Mouse (Mus musculus): ENCODE results near the gene Cldnd1. TPM values are rescaled to one million over a fixed set of nuclear protein-coding genes. Genes with fewer than 3 reads are reported as not detected.

The Cldnd1 gene
- polyA plus RNA-seq, 1 experiment, result 72.9 TPM

DNA sequence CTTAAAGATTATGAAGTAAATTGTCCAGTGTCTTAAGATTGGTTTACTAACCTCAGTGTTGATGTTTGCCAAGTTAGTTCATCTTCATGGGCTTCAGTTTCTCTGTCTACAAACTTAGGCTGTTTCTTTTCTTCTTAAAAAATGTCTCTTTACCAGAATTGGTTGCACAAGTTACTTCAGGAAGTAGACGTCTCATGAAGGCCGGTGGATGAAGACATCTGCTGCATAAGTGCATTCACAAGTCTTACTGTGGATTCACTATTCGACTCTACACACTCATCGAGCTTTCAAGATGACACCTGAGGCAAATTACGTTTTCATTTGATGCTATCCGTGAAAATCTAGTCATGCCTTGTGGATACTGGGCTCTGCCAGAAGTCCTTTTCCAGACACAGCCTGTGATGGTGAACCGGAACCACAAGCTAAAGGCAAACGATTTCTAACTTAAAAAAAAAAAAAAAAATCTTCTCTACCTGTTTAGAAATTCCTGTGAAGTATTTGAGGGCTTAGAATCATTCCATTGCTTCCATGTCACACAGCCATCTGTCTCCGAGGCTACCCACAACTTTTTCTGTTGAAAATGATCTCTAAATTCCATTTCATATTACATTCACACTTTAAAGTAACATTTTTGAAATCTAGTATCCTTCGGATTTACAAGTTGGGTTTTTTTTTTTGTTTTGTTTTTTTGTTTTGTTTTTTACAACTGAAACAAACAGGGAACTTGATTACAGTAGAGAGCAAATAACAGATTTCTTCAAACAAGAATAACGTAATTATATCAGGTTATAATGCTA lies 832 bp upstream of the Cldnd1 start:
- Histone ChIP-seq H3K4me1 (ENCODE audit: control insufficient read depth, insufficient read depth, low read length) (peaks cover 2% of the 10 kb centered on the region; the same call in 1 of the 2 replicates), H3K4me3 (replicated peaks; ENCODE audit: extremely low read depth, low read depth, low read length) (no peak overlapping the region)
- TF ChIP-seq POLR2A (IDR thresholded peaks at IDR 0.05; ENCODE audit: borderline replicate concordance, extremely low read depth, low read depth, low read length), result no peak
- no peak for DNase-seq
- 72% methylated on average over 11 of the region's 11 CpGs for WGBS

DNA sequence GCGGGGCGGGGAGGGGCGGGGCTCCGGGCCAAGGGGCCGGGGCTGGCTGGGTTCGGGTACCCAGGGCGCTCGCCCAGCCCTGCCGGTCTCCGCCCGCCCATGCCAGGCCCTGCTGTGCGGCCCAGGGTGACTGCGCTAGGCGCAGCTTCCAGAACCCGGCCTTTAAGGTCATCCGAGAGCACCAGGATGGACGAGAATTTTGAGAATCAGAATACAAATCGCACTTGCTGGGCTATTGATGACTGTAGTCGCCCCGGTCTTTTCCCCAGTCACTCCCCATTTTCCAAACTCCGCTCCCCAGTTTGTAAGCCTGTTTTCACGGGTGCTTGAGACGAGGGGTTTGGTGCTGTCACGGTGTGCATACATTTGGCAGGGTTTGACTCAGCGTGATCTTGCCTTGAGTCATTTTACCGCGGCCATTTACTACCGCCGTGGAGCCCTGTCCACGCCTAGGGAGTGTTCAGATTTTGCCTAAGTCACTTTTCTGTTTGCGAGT lies 514 bp downstream of the Cldnd1 start:
- TF ChIP-seq POLR2A (IDR thresholded peaks at IDR 0.05; ENCODE audit: borderline replicate concordance, extremely low read depth, low read depth, low read length) (no peak), CTCF (IDR thresholded peaks at IDR 0.05; ENCODE audit: insufficient read depth, low read length) (no peak)
- H3K4me3 ChIP-seq (replicated peaks; ENCODE audit: extremely low read depth, low read depth, low read length), result peak overlapping the region; percentile 96
- under 1% methylated on average over 31 of the region's 31 CpGs for WGBS
- peaks cover 2% of the 10 kb centered on the region; the same call in 1 of the 2 replicates for H3K4me1 ChIP-seq (ENCODE audit: control insufficient read depth, insufficient read depth, low read length)
- no peak for DNase-seq

DNA sequence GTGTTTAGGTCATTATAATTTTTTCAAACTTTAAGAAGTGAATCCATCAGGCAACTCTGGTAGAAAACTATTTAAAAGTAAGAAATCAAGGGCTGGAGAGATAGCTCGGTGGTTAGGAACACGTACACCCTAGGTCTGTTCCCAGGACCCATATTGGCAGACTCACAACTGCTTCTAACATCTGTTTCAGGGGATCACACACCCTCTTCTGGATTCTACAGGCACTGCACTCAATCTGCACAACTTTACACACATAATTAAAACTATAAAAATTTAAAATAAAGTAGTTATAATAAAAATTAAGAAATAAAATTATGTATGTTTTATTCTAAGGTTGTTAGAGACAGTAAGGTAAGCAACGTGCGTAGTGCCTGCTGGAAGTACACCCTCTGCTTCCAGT lies 10.5 kb downstream of the Cldnd1 start:
- Histone ChIP-seq H3K4me1 (ENCODE audit: control insufficient read depth, insufficient read depth, low read length) (no peaks in the 10 kb centered on the region), H3K4me3 (replicated peaks; ENCODE audit: extremely low read depth, low read depth, low read length) (no peak overlapping the region)
- 77% methylated on average over 4 of the region's 4 CpGs for WGBS
- no peak for DNase-seq
- TF ChIP-seq POLR2A (IDR thresholded peaks at IDR 0.05; ENCODE audit: borderline replicate concordance, extremely low read depth, low read depth, low read length) (no peak), CTCF (IDR thresholded peaks at IDR 0.05; ENCODE audit: insufficient read depth, low read length) (no peak)

DNA sequence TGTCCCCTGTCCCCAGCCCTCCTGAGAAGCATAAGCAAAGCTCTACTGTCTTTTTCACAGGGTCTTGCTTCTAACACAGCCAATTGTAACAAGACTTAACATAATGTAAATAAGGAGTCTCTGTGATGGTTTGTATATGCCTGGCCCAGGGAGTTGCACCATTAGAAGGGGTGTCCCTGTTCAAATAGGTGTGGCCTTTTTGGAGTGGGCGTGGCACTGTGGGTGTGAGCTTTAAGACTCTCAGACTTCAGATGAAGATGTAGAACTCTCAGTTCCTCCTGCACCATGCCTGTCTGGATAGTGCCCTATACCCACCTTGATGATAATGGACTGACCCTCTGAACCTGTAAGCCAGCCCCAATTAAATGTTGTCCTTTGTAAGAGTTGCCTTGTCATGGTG lies 11.1 kb downstream of the Cldnd1 start:
- no peaks in the 10 kb centered on the region for H3K4me1 ChIP-seq (ENCODE audit: control insufficient read depth, insufficient read depth, low read length)
- 84% methylated on average over 1 of the region's 1 CpGs for WGBS

DNA sequence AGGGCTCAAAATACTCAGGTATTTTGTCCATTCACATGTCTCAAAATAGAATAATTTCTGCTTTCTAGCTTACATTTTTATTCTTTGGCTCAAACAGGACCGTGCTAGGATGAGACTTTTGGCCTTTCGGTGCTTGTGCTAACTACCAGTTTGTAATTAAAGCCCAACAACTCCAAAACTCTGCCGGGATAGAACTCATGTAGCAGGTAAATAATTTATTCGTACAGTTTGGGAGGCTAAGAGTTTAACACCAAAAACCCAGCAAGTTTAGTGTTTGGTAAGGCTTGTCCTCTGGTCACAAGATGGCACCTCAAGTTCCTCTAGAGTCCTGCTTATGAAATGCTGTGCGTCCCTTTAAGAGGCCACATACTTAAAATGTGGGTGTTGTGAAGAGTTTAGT lies 13.0 kb downstream of the Cldnd1 start:
- Histone ChIP-seq H3K4me3 (replicated peaks; ENCODE audit: extremely low read depth, low read depth, low read length) (no peak overlapping the region), H3K4me1 (ENCODE audit: control insufficient read depth, insufficient read depth, low read length) (no peaks in the 10 kb centered on the region)
- 94% methylated on average over 5 of the region's 5 CpGs for WGBS
- no peak for DNase-seq
- TF ChIP-seq POLR2A (IDR thresholded peaks at IDR 0.05; ENCODE audit: borderline replicate concordance, extremely low read depth, low read depth, low read length), result no peak
- TF ChIP-seq CTCF (IDR thresholded peaks at IDR 0.05; ENCODE audit: insufficient read depth, low read length), result no peak

More for the DNA sequence above, 11.1 kb downstream of the Cldnd1 start:
- DNase-seq, result no peak
- no peak for TF ChIP-seq CTCF (IDR thresholded peaks at IDR 0.05; ENCODE audit: insufficient read depth, low read length)
- no peak for TF ChIP-seq POLR2A (IDR thresholded peaks at IDR 0.05; ENCODE audit: borderline replicate concordance, extremely low read depth, low read depth, low read length)
- no peak overlapping the region for H3K4me3 ChIP-seq (replicated peaks; ENCODE audit: extremely low read depth, low read depth, low read length)

GRCm38 (mm10) chr16:58746715-58747114 lies 19.0 kb downstream of the Cldnd1 start:
- Histone ChIP-seq H3K4me3 (replicated peaks; ENCODE audit: extremely low read depth, low read depth, low read length) (no peak overlapping the region), H3K4me1 (ENCODE audit: control insufficient read depth, insufficient read depth, low read length) (no peaks in the 10 kb centered on the region)
- 54% methylated on average over 4 of the region's 4 CpGs for WGBS
- no peak for DNase-seq
- no peak for TF ChIP-seq POLR2A (IDR thresholded peaks at IDR 0.05; ENCODE audit: borderline replicate concordance, extremely low read depth, low read depth, low read length)
- TF ChIP-seq CTCF (IDR thresholded peaks at IDR 0.05; ENCODE audit: insufficient read depth, low read length), result no peak

DNA sequence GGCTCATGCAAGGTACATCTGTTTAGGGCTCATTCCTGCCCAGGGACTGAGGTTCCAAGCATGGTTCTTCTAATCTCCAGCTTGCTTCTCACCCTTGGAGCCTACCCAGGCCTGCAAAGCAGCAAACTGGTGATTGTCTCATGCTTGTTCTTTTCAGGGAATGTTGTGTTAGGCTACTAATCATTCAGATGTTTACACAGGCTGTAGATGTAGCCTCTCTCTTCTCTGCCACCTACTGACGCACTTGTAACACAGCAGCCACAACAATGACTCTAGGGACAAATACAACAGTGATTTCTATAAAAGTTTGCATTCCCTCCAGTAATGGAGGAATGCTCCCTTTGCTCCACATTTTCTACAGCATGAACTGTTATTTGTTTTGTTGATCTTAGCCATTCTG lies 23.6 kb downstream of the Cldnd1 start:
- TF ChIP-seq CTCF (IDR thresholded peaks at IDR 0.05; ENCODE audit: insufficient read depth, low read length), result 0 out of 2 replicates have a peak, but pooled peaks have one; percentile 6
- TF ChIP-seq POLR2A (IDR thresholded peaks at IDR 0.05; ENCODE audit: borderline replicate concordance, extremely low read depth, low read depth, low read length), result no peak
- Histone ChIP-seq H3K4me3 (replicated peaks; ENCODE audit: extremely low read depth, low read depth, low read length) (no peak overlapping the region), H3K4me1 (ENCODE audit: control insufficient read depth, insufficient read depth, low read length) (no peaks in the 10 kb centered on the region)
- no peak for DNase-seq
- 7% methylated on average over 1 of the region's 1 CpGs for WGBS

DNA sequence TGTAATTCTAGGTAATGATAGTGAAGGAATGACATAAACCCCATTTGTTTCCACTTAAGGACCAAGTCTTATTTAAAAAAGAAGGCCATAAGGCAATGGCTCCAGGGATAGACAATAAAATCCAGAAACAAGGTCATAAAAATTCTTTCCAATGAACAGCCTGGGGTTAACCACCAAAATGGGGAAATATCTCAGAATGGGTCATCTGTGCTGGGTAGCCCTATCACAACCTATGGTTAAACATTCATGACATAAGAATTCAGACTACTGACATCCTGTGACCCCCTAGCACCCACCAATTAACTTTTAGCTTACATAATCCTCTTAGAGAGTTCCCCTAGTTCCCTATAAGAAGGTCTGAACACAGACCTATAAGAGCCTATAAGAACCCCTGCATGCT lies 28.5 kb downstream of the Cldnd1 start:
- TF ChIP-seq CTCF (IDR thresholded peaks at IDR 0.05; ENCODE audit: insufficient read depth, low read length), result no peak
- TF ChIP-seq POLR2A (IDR thresholded peaks at IDR 0.05; ENCODE audit: borderline replicate concordance, extremely low read depth, low read depth, low read length), result no peak

DNA sequence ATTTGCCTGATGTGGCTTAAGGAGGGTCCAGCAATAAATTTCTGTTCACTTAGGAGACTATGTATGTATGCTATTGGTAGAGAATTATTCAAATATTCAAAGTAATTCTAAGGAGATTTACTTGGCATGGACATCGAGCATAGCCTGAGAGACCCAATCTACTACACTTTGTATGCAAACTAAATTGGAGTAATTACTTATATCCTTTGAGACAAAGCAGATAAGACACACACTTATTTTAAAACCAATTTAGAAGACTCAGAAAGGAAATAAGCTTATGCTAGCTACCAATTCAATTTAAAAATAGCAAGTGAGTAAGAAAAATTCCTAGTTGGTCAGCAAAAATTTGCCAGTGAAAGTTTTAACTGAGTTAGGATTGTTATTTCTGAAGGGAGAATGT lies 35.4 kb downstream of the Cldnd1 start, which contains the start of gene Olfr172:
Gene Olfr172 (minus strand): TSS at position 101 of the 400 bp plus-strand sequence.
- WGBS, result 71% methylated on average over 1 of the region's 1 CpGs
- TF ChIP-seq POLR2A (IDR thresholded peaks at IDR 0.05; ENCODE audit: borderline replicate concordance, extremely low read depth, low read depth, low read length), result no peak
- no peak for TF ChIP-seq CTCF (IDR thresholded peaks at IDR 0.05; ENCODE audit: insufficient read depth, low read length)
- H3K4me3 ChIP-seq (replicated peaks; ENCODE audit: extremely low read depth, low read depth, low read length), result no peak within 1 kb of the TSS

More for the DNA sequence above, 28.5 kb downstream of the Cldnd1 start:
- Histone ChIP-seq H3K4me1 (ENCODE audit: control insufficient read depth, insufficient read depth, low read length) (no peaks in the 10 kb centered on the region), H3K4me3 (replicated peaks; ENCODE audit: extremely low read depth, low read depth, low read length) (no peak overlapping the region)
- DNase-seq, result no peak

More for the DNA sequence above, 35.4 kb downstream of the Cldnd1 start, which contains the start of gene Olfr172:
- no peak for DNase-seq
- no peaks in the 10 kb centered on the region for H3K4me1 ChIP-seq (ENCODE audit: control insufficient read depth, insufficient read depth, low read length)

Other genes starting within 250 kb of the Cldnd1 start
- 38.8 and 60.1 TPM in 2 replicates for gene St3gal6, start 203.7 kb upstream of the Cldnd1 start, polyA plus RNA-seq (2012; rRNA removed)
- not detected in 2 replicates for gene Gm813, start 110.9 kb upstream of the Cldnd1 start, polyA plus RNA-seq (2012; rRNA removed)
- gene E330017A01Rik, start 89.2 kb upstream of the Cldnd1 start, polyA plus RNA-seq (2012; rRNA removed), result not detected in 2 replicates
- 11.5 and 12.3 TPM in 2 replicates for gene Cpox, start 57.6 kb upstream of the Cldnd1 start, polyA plus RNA-seq (2012; rRNA removed)
- gene Gpr15, start 8.8 kb upstream of the Cldnd1 start, polyA plus RNA-seq (2012; rRNA removed), result 0.09 and 0.31 TPM in 2 replicates
- not detected in 2 replicates for gene Olfr172, start 35.3 kb downstream of the Cldnd1 start, polyA plus RNA-seq (2012; rRNA removed)
- not detected in 2 replicates for gene Olfr173, start 72.4 kb downstream of the Cldnd1 start, polyA plus RNA-seq (2012; rRNA removed)
- gene Olfr175-ps1, start 98.9 kb downstream of the Cldnd1 start, polyA plus RNA-seq (2012; rRNA removed), result not detected in 2 replicates
- not detected in 2 replicates for gene Olfr177, start 146.9 kb downstream of the Cldnd1 start, polyA plus RNA-seq (2012; rRNA removed)
- not detected in 2 replicates for gene Olfr178, start 164.2 kb downstream of the Cldnd1 start, polyA plus RNA-seq (2012; rRNA removed)
- gene Olfr181, start 200.8 kb downstream of the Cldnd1 start, polyA plus RNA-seq (2012; rRNA removed), result not detected in 2 replicates
- gene Olfr180, start 201.5 kb downstream of the Cldnd1 start, polyA plus RNA-seq (2012; rRNA removed), result not detected in 2 replicates